Mouse (Mus musculus) Muller cell, postnatal 12 days (primary cell): ENCODE results near the gene Dnajc19.

Source experiments
- DNase-seq: peaks from one replicate; pipeline ENCODE4 v3.0.0-alpha.2; 2015; ENCODE audit errors: inconsistent ontology term

The Dnajc19 gene

DNA sequence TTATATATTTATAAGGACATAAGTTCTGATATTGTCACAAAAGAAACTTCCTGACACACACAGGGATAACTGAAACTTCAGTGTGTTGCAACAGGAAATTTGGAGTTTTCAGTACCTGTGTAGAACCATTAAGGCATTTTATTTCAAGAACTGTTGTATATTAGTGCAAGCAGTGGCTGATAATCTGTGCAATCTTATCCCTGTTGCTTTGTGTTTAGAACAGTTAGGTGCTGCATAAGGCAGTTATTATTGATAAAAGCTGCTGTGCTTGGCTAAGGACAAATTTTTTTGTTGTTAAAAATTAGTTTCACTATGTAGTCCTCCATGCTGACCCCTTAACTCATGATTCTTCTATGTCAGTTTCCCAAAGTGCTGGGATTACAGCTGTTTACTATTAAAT lies 52.2 kb downstream of the Dnajc19 start:
- DNase-seq = no peak

DNA sequence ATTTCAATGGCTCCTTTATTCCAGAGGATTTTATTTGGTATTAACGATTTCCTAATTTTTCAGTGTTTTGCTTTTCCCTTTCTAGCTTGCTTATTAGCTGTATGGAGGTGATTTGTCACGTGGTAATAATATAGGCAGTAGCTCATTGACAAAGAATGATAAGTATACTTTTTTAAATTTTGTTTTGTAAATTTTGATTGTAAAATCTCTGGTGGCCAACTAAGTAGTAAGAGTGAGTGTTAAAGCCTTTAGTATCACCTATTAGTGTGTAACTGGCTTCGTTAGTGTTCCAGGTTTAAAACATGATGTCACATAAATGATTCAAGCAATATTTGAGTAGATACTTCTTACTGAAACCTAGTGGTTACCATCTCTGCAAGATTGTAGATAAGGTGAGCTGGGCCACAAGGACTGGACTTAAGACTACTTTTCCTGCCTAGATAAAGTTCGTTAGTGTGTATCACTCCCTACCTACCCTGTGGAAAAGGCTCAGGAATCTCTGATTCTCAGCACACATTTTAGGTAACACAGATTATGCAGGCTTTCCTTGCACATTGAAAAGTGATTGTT lies 59.8 kb downstream of the Dnajc19 start:
- no peak for DNase-seq

DNA sequence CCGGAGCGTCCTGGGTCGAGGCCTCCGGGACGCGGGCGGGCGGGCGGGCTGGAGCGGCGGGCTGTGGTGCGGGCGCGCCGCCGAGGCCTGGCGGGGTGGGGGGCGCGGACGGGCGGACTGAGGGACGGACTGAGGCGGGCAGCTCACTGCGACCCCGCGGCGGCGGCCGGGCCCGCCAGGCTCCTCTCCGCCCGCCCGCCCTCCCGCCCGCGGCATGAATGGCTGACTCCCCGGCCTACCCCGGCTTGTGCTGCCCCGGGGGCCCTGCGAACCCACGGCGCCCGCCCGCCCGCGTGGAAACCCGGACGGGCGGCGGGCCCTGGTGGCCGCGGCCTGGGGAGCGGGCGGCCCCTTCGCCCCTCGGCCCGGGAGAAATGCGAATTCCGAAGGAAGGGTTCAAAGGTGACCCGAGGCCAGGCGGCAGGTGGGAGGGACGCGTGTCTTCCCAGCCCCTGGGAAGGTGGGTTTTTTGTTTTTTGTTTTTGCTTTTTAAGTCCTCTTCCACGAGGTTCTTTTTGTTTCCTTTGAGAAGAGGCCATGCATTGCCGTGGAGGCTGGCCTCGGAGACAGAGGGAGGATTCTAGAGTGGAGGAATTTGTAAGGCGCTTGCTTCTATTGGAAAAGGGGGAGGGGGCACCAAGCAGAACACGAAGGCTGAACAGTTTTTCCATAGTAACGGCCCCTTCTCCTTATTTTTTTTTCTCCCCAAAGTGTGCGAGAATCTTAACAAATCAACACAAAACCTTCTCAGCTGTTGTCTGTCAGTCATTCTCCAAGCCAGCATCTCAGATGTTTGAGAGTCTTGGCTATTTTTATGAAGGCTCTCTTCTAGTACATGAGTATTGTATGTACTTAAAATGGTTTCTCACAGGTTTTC lies 60.5 kb downstream of the Dnajc19 start:
- peak; percentile 34 for DNase-seq

DNA sequence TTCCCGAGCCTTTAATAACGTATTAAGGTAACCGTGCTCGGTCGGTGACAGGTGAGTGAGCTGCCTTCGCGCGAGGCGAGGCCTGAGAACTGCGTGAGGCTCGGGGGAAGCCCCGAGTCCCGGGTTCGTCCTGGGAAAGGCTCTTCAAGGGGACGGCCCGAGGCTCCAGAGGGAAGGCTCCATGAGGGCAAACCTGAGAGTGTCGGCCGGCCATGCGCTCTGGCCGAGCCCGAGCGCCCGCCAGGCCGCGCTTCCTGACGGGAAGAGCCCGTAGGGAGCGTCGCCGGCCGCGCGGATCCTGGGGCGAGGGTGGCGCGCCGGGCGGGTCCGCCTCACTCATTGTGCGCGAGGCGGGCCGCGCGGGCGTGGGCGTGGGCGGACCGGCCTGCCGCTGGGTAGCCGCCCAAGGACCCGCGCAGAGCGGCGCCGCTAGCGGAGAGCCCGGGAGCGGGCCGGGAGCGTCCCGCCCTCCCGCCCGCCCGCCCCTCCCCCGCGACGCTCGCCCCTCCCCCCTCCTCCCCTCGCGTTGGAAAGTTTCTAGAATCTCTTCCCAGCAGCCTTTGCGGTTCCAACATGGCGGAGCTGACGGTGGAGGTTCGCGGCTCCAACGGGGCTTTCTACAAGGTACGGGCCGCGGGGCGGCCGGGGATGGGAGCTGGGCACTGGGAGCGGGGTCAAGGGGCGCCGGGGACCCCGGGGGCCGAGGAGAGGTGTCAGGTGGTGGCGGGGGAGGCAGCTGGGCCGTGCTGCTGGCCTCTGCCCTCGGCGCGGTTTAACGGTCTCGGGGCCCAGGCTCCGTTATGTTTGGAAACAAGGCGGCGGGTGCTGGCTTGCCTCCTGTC lies 61.4 kb downstream of the Dnajc19 start, which contains the start of gene Fxr1:
Gene Fxr1, plus strand, starts transcription at position 404 of the 842 bp plus-strand sequence.
- DNase-seq = peak; percentile 93

DNA sequence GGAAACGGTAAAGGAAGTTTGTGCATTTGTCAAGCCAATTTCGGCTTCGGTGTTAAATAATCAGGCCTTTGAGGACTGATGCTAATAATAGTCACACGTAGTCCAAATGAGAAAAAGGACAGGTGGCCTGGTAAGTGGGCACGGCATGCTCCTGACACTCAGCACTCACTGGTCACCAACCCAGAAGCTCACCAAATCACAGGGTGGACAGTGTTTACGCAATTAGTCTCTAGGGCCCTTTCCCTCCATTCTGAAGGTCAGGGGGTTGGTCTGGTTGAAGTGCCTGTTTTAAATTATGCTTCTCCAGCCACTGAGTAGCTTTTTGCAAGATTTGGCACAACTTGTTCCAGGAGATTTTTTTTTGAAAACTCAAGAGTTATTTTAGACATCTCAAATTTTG lies 72.9 kb downstream of the Dnajc19 start:
- DNase-seq = no peak

DNA sequence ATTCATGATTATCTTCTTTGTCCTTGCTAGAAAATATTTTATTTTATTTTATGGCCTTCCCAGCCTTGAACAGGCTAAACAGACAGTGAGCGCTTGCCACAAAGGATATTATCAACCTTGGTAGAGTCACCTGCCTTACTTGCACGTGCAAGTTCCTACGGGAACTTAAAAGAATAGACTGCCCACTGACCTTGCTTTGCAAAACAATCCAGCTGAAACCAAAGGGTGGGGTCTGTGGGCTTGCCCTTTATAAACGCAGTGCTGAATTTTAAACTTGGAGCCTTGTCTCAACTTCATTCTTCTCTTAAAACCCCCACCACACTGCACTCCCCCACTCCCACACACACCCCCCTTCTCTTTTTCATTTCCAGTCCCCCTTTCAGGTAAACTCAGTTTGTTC lies 73.5 kb downstream of the Dnajc19 start:
- DNase-seq = no peak

DNA sequence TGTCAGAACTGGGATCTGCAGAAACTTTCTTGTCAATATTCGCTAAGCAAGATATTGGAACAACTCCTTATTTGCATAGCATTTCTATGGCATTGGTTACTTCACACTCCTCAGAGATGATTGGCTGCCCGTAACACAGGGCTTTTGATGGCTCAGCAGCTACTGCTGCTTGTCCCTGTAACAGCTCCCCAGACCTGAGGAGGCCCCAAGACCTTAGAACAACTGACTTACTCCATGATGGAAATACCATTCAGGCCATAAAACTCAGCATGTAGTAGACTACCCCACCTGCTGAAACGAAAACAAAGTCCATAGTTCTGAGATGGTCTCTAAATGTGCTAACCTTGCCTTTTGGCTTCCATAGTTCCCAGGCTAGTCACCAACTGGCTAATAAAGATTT lies 74.3 kb downstream of the Dnajc19 start:
- no peak for DNase-seq

DNA sequence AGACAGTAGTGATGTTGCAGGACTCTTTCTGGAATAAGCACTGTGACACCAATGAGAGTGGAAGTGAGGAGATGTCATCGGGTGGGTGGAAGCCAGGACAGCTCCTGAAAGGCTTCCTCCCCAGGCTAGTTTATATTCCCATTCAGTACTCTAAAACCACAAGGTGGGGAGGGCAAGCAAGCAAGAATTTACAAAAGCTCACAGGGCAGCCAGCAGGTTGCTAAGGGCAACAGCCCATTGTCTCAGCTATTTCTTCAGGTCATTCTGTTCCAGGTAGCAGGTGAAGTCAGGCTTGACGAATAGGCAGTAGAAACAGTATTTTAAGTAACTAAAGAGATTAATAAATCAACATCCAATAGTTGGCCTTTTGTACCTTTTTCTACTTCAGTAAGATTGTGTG lies 74.8 kb downstream of the Dnajc19 start:
- no peak for DNase-seq
